Mouse (Mus musculus) lung, postnatal 0 days (tissue): ENCODE results near the gene Abhd6. TPM values are rescaled to one million over a fixed set of nuclear protein-coding genes. Genes with fewer than 3 reads are reported as not detected.

Source experiments
- ATAC-seq: fragments of 200-750 bp; cut with Nextera tagmentation; 2 replicates; pipeline ENCODE4 v1.8.0; 2017; ENCODE audit warnings: moderate library complexity
- DNase-seq: peaks from one replicate; pipeline ENCODE4 v3.0.0-alpha.2; 2016; ENCODE audit warnings: low spot score
- H3K27ac ChIP-seq: fragments of 300-500 bp; sonication (generic); 2 replicates; pipeline ENCODE4 v1.5.1; 2014; ENCODE audit warnings: antibody characterized with exemption, mild to moderate bottlenecking, low read length, mixed read lengths
- H3K27me3 ChIP-seq: fragments of 300-500 bp; sonication (generic); replicated peaks from 2 replicates; pipeline ENCODE4 v1.6.1; 2014; ENCODE audit warnings: low read length, mixed read lengths; ENCODE audit not compliant: insufficient read depth
- H3K36me3 ChIP-seq: fragments of 300-500 bp; sonication (generic); 2 replicates; pipeline ENCODE4 v1.6.1; 2014; ENCODE audit warnings: low read length, mixed read lengths; ENCODE audit not compliant: insufficient read depth
- H3K4me1 ChIP-seq: fragments of 300-500 bp; sonication (generic); 2 replicates; pipeline ENCODE4 v1.6.1; 2014; ENCODE audit warnings: antibody characterized with exemption, low read depth, low read length, mixed read lengths; ENCODE audit not compliant: insufficient read depth
- H3K4me2 ChIP-seq: fragments of 300-500 bp; sonication (generic); replicated peaks from 2 replicates; pipeline ENCODE4 v1.6.1; 2014; ENCODE audit warnings: low read depth, mild to moderate bottlenecking, low read length, moderate library complexity, mixed read lengths
- H3K4me3 ChIP-seq: fragments of 300-500 bp; sonication (generic); 2 replicates; pipeline ENCODE4 v1.5.1; 2014; ENCODE audit warnings: low read depth, low read length
- H3K9ac ChIP-seq: fragments of 300-500 bp; sonication (generic); replicated peaks from 2 replicates; pipeline ENCODE4 v1.6.1; 2014; ENCODE audit warnings: low read depth, mild to moderate bottlenecking
- H3K9me3 ChIP-seq: fragments of 300-500 bp; sonication (generic); 2 replicates; pipeline ENCODE4 v1.6.1; 2016; ENCODE audit warnings: low read length, mixed read lengths
- CTCF ChIP-seq: IDR thresholded peaks from 2 replicates; pipeline ENCODE4 v1.5.1; 2016; ENCODE audit warnings: antibody characterized with exemption, mild to moderate bottlenecking
- EP300 ChIP-seq: IDR thresholded peaks from 2 replicates; pipeline ENCODE4 v1.6.1; 2016; ENCODE audit warnings: antibody characterized with exemption, mild to moderate bottlenecking, control low read depth
- WGBS: fragments of 180-500 bp; shearing (Covaris S2); extraction: QIAGEN DNeasy Blood & Tissue Kit; methylation state at CpG from one replicate; pipeline ENCODE4 v1.1.7; 2014; 5-methylcytosine and 5-hydroxymethylcytosine counted together
- polyA plus RNA-seq: library from polyadenylated mRNA; unstranded; fragments of >200 nt; fragmentation: Nextera tagmentation; extraction: Ambion mirVana; gene quantifications from 2 replicates; pipeline ENCODE4 v1.2.1, GENCODE M21; 2015

Gene Abhd6
- polyA plus RNA-seq, 1 experiment from 2014 or later, result 11.9 TPM

DNA sequence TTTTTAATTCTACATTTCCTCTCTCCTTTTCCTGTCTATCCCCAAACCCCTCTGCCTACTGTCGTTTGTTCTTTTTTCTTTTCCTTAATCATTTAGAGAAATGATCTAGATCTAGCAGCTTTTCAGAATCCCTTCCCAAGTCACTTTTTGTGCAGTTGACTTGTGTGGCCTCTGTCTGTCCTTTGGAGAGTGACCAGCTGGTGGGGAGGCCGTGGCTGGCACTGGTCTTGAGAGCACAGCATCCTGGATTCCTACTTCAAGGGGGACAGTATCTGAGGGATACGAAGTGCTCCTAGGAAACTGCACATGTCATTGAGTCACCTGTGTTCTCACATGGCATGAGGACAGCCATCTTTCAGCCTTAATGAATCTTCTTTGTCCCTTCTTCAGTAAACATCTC is 37.5 kb downstream of the Abhd6 start:
- no peak for ATAC-seq
- no peak overlapping the region for H3K27ac ChIP-seq
- H3K9ac ChIP-seq, result no peak overlapping the region
- H3K36me3 ChIP-seq, result no peaks in the 10 kb centered on the region
- no peaks in the 10 kb centered on the region for H3K27me3 ChIP-seq
- DNase-seq, result no peak
- no peak overlapping the region for H3K4me3 ChIP-seq
- H3K4me2 ChIP-seq, result no peak overlapping the region
- H3K4me1 ChIP-seq, result no peaks in the 10 kb centered on the region
- TF ChIP-seq EP300 (no peak), CTCF (no peak)
- 63% methylated on average over 3 of the region's 3 CpGs for WGBS
- no peaks in the 10 kb centered on the region for H3K9me3 ChIP-seq

DNA sequence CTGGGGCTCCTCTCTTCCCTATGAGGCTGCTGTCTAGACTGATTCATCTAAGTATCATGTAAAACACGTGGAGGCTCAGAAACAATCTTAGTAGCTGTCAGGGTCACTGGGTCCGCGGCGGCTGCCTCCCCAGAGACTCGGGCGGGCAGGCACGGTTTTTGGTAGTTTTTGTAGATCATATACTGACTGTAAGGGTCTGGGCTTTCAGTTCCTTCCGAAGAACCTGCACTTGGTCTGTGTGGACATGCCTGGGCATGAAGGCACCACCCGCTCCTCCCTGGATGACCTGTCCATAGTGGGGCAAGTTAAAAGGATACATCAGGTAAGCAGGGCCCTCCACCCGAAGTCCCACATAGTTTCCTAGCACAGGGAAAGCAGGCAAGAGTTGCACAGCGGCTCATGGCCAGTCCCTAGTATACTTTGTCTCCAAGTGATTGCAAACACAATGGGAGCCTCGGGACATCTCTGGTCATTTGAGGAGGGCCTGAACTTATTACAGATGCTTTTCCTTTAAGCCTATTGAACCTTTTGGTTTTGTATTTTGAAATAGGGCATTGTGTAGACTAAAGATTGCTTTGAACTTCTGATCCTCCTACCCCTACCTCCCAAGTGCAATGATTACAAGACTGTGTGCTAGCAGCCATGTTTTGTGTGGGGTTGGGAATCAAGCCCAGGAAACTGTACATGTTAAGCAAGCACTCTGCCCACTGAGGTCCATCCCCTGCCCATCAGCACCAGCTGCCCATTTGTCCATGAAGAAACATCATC is 38.4 kb downstream of the Abhd6 start:
- no peak overlapping the region for H3K9ac ChIP-seq
- H3K4me2 ChIP-seq, result no peak overlapping the region
- H3K4me3 ChIP-seq, result no peak overlapping the region
- ATAC-seq (no peak), DNase-seq (no peak)
- no peak for TF ChIP-seq EP300
- TF ChIP-seq CTCF, result no peak
- no peaks in the 10 kb centered on the region for H3K36me3 ChIP-seq
- 88% methylated on average over 12 of the region's 12 CpGs for WGBS
- no peaks in the 10 kb centered on the region for H3K9me3 ChIP-seq
- H3K27ac ChIP-seq, result no peak overlapping the region
- H3K27me3 ChIP-seq, result no peaks in the 10 kb centered on the region
- H3K4me1 ChIP-seq, result no peaks in the 10 kb centered on the region

- no peak overlapping the region for H3K4me2 ChIP-seq
- no peaks in the 10 kb centered on the region for H3K36me3 ChIP-seq
- no peaks in the 10 kb centered on the region for H3K4me1 ChIP-seq
- no peak overlapping the region for H3K27ac ChIP-seq
- WGBS, result 89% methylated on average over 2 of the region's 2 CpGs
- TF ChIP-seq EP300 (no peak), CTCF (no peak)
- no peak overlapping the region for H3K9ac ChIP-seq
- H3K9me3 ChIP-seq, result no peaks in the 10 kb centered on the region
- no peaks in the 10 kb centered on the region for H3K27me3 ChIP-seq
- no peak overlapping the region for H3K4me3 ChIP-seq
- DNase-seq, result no peak
- no peak for ATAC-seq
Measured at GRCm38 (mm10) chr14:8042120-8042519, 39.4 kb downstream of the Abhd6 start.

DNA sequence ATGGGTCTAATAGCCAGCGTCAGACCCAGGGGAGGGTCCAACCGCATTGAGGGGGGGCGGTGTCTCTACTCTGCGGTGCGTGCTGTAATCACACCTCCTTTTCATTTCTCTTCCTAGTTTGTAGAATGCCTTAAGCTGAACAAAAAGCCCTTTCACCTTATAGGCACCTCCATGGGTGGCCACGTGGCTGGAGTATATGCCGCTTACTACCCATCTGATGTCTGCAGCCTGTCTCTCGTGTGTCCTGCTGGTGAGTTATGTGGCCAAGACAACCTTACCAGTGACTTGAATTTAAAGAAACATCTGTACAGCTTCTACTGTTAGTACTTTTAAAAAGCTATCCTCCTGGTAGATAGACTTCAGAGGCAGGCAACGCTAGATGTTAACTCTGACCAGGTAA is 39.9 kb downstream of the Abhd6 start:
- TF ChIP-seq EP300 (no peak), CTCF (no peak)
- Histone ChIP-seq H3K9ac (no peak overlapping the region), H3K36me3 (no peaks in the 10 kb centered on the region), H3K27ac (no peak overlapping the region), H3K4me3 (no peak overlapping the region), H3K4me2 (no peak overlapping the region), H3K27me3 (no peaks in the 10 kb centered on the region), H3K9me3 (no peaks in the 10 kb centered on the region), H3K4me1 (no peaks in the 10 kb centered on the region)
- WGBS, result 93% methylated on average over 9 of the region's 9 CpGs
- no peak for DNase-seq
- no peak for ATAC-seq

GRCm38 (mm10) chr14:8044330-8044729 is 41.6 kb downstream of the Abhd6 start:
- Histone ChIP-seq H3K9ac (no peak overlapping the region), H3K27ac (no peak overlapping the region), H3K4me2 (no peak overlapping the region), H3K27me3 (no peaks in the 10 kb centered on the region), H3K9me3 (no peaks in the 10 kb centered on the region), H3K36me3 (no peaks in the 10 kb centered on the region), H3K4me3 (no peak overlapping the region), H3K4me1 (no peaks in the 10 kb centered on the region)
- TF ChIP-seq CTCF, result peak; percentile 69
- TF ChIP-seq EP300, result no peak
- 65% methylated on average over 8 of the region's 8 CpGs for WGBS
- DNase-seq (peak; percentile 66), ATAC-seq (no peak)

DNA sequence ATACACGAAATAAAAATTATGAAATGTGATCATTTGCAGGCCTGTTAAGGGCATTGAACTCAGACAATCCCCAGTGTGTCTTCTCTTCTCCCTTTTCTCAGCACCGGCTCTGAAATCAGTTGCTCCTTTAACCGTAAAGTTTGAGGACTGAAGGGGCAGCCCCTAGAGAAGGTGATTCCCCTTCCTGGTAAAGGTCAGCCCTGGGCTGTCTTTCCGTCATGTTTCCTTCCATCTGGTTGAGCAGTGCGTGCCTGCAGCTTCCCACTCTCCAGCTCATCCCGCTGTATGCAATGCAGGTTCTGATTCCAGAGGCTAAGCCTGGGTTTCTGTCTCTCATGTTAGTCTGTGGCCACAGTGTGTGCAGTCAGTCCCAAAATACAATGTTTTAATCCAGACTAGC is 42.1 kb downstream of the Abhd6 start:
- 83% methylated on average over 6 of the region's 6 CpGs for WGBS
- Histone ChIP-seq H3K9ac (no peak overlapping the region), H3K27ac (no peak overlapping the region), H3K27me3 (no peaks in the 10 kb centered on the region), H3K4me3 (no peak overlapping the region), H3K36me3 (no peaks in the 10 kb centered on the region), H3K4me2 (no peak overlapping the region), H3K4me1 (no peaks in the 10 kb centered on the region), H3K9me3 (no peaks in the 10 kb centered on the region)
- DNase-seq (no peak), ATAC-seq (no peak)
- TF ChIP-seq CTCF (no peak), EP300 (no peak)
